Mouse (Mus musculus): ENCODE results near the gene Sdc4. TPM values are rescaled to one million over a fixed set of nuclear protein-coding genes. Genes with fewer than 3 reads are reported as not detected.

Gene Sdc4
- polyA plus RNA-seq (2014; fragmentation: Nextera tagmentation; extraction: Ambion mirVana) = 101 and 103 TPM in 2 replicates

DNA sequence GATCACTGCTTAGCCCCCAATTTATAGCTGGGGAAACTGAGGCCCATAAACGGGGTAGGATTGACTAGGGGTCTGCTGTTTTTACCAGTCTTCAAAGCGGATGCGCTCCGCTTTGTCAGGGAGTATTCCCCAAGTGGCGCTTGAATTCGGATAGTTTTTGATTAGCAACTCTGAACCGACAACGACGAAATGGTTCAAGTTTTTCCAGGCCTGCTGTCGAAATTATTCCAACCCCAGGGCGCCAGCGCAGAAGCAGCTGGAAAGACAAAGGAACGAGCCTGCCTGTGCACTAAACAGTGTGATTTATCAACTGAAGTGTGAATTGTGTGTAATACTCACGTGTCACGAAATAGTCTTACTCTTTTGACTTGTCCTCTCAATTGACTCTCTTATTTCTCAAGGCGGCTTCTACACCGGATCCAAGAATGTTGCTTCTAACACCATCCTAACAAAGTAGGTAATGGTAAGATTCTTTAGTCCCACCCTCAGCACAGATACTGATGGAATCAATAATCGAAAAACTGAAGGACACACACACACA lies at the start of gene Sdc4:
Gene Sdc4, minus strand, starts transcription at position 428 of the 541 bp plus-strand sequence.
- no peaks in the 10 kb centered on the region for H3K9me3 ChIP-seq (ENCODE audit: low read depth, low read length)
- H3K9ac ChIP-seq = peak within 1 kb of the TSS; percentile 80
- no peak for DNase-seq
- 0 out of 2 replicates have a peak, but pooled peaks have one; percentile 4 for ATAC-seq (ENCODE audit: insufficient read depth)
- H3K27me3 ChIP-seq (ENCODE audit: insufficient read depth, low read length) = no peaks in the 10 kb centered on the region
- peak within 1 kb of the TSS; percentile 70 for H3K4me3 ChIP-seq (ENCODE audit: low read depth, low read length)
- H3K27ac ChIP-seq (ENCODE audit: low read depth) = peak within 1 kb of the TSS; percentile 60; the same call in 1 of the 2 replicates
- peak within 1 kb of the TSS; percentile 87 for H3K4me2 ChIP-seq
- WGBS = 6% methylated on average over 18 of the region's 18 CpGs
- H3K36me3 ChIP-seq (ENCODE audit: insufficient read depth) = no peaks in the 10 kb centered on the region
- peaks cover 19% of the 10 kb centered on the region for H3K4me1 ChIP-seq (ENCODE audit: insufficient read depth)
- TF ChIP-seq CTCF (IDR thresholded peaks at IDR 0.05; ENCODE audit: low read depth) = no peak

DNA sequence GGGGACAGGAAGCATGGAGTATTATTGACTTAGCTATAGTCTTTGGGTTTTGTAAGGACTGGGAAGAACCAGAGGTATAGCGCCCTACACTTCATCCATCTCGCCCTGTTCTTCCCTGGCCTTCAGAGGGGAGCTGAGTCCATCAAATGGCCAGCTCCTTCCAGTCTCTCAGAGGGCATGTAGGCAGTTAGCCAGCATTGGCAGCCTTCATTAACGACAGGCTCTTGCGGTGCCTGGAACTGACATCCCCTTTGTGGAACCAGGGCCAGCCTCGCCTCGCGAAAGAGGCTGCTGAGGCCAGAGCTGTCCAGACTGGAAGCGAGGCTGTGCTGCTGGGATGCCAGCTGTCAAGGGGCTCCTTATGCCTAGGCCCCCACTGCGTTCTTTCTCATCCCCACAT lies 44.1 kb upstream of the Sdc4 start:
- H3K9ac ChIP-seq = no peak overlapping the region
- no peak for TF ChIP-seq CTCF (IDR thresholded peaks at IDR 0.05; ENCODE audit: low read depth)
- WGBS = 63% methylated on average over 9 of the region's 9 CpGs

DNA sequence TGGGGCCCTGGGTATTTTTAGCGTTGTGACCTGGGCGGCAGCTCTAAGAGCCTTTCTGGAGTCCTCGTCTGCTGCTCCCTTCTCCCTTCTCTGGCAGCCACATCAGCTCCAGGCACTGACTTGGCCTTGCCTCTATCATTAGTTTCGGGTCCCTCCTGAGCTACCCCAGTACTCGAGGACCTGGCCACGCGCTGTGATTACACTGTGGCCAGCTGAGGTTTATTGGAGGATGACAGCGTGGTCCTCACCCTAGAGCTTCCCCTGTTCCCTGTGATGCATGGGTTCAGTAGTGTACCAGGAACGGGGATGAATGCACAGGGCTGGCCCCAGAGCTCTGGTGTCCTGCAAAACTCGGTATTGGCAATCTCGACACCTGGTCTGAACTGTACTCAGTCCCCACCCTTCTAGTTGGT lies 43.4 kb upstream of the Sdc4 start:
- Histone ChIP-seq H3K36me3 (ENCODE audit: insufficient read depth) (peaks cover 3% of the 10 kb centered on the region; the same call in 1 of the 2 replicates), H3K27ac (ENCODE audit: low read depth) (no peak overlapping the region), H3K27me3 (ENCODE audit: insufficient read depth, low read length) (peaks cover 16% of the 10 kb centered on the region), H3K4me1 (ENCODE audit: insufficient read depth) (no peaks in the 10 kb centered on the region), H3K9me3 (ENCODE audit: low read depth, low read length) (no peaks in the 10 kb centered on the region), H3K9ac (peak overlapping the region; percentile 69), H3K4me3 (ENCODE audit: low read depth, low read length) (peak overlapping the region; percentile 72), H3K4me2 (peak overlapping the region; percentile 99)
- peak; percentile 49 for ATAC-seq (ENCODE audit: insufficient read depth)
- TF ChIP-seq CTCF (IDR thresholded peaks at IDR 0.05; ENCODE audit: low read depth) = no peak
- 9% methylated on average over 11 of the region's 11 CpGs for WGBS
- DNase-seq = no peak

More for the DNA sequence above, 44.1 kb upstream of the Sdc4 start:
- Histone ChIP-seq H3K4me1 (ENCODE audit: insufficient read depth) (no peaks in the 10 kb centered on the region), H3K36me3 (ENCODE audit: insufficient read depth) (peaks cover 3% of the 10 kb centered on the region; the same call in 1 of the 2 replicates), H3K4me2 (no peak overlapping the region), H3K4me3 (ENCODE audit: low read depth, low read length) (no peak overlapping the region), H3K27ac (ENCODE audit: low read depth) (no peak overlapping the region), H3K9me3 (ENCODE audit: low read depth, low read length) (no peaks in the 10 kb centered on the region), H3K27me3 (ENCODE audit: insufficient read depth, low read length) (peaks cover 16% of the 10 kb centered on the region)
- no peak for DNase-seq
- ATAC-seq (ENCODE audit: insufficient read depth) = no peak

GRCm38 (mm10) chr2:164486258-164487114 lies 42.8 kb upstream of the Sdc4 start:
- TF ChIP-seq CTCF (IDR thresholded peaks at IDR 0.05; ENCODE audit: low read depth) = no peak; the same call in 1 of the 2 replicates
- H3K4me3 ChIP-seq (ENCODE audit: low read depth, low read length) = peak overlapping the region; percentile 72
- no peak overlapping the region for H3K27ac ChIP-seq (ENCODE audit: low read depth)
- DNase-seq (peak; percentile 60), ATAC-seq (ENCODE audit: insufficient read depth) (peak; percentile 71)
- peaks cover 3% of the 10 kb centered on the region; the same call in 1 of the 2 replicates for H3K36me3 ChIP-seq (ENCODE audit: insufficient read depth)
- peaks cover 16% of the 10 kb centered on the region for H3K27me3 ChIP-seq (ENCODE audit: insufficient read depth, low read length)
- H3K4me1 ChIP-seq (ENCODE audit: insufficient read depth) = no peaks in the 10 kb centered on the region
- H3K9me3 ChIP-seq (ENCODE audit: low read depth, low read length) = no peaks in the 10 kb centered on the region
- peak overlapping the region; percentile 69 for H3K9ac ChIP-seq
- H3K4me2 ChIP-seq = peak overlapping the region; percentile 99
- WGBS = under 1% methylated on average over 80 of the region's 90 CpGs

- H3K27ac ChIP-seq (ENCODE audit: low read depth) = no peak within 1 kb of the TSS
- peaks cover 3% of the 10 kb centered on the region; the same call in 1 of the 2 replicates for H3K36me3 ChIP-seq (ENCODE audit: insufficient read depth)
- no peaks in the 10 kb centered on the region for H3K4me1 ChIP-seq (ENCODE audit: insufficient read depth)
- 2% methylated on average over 26 of the region's 26 CpGs for WGBS
- peak within 1 kb of the TSS; percentile 69 for H3K9ac ChIP-seq
- DNase-seq (peak; percentile 18), ATAC-seq (ENCODE audit: insufficient read depth) (peak; percentile 53)
- peak within 1 kb of the TSS; percentile 99 for H3K4me2 ChIP-seq
- H3K4me3 ChIP-seq (ENCODE audit: low read depth, low read length) = peak within 1 kb of the TSS; percentile 72
- H3K9me3 ChIP-seq (ENCODE audit: low read depth, low read length) = no peaks in the 10 kb centered on the region
- peaks cover 16% of the 10 kb centered on the region for H3K27me3 ChIP-seq (ENCODE audit: insufficient read depth, low read length)
- TF ChIP-seq CTCF (IDR thresholded peaks at IDR 0.05; ENCODE audit: low read depth) = no peak
Measured at GRCm38 (mm10) chr2:164485681-164486257, 42.1 kb upstream of the Sdc4 start, which contains the start of gene Dbndd2. Gene Dbndd2 (plus strand): TSS chr2:164486106.

- H3K27me3 ChIP-seq (ENCODE audit: insufficient read depth, low read length) = no peaks in the 10 kb centered on the region
- no peak within 1 kb of the TSS for H3K27ac ChIP-seq (ENCODE audit: low read depth)
- no peak within 1 kb of the TSS for H3K4me2 ChIP-seq
- H3K9ac ChIP-seq = no peak within 1 kb of the TSS
- 81% methylated on average over 6 of the region's 6 CpGs for WGBS
- 0 out of 2 replicates have a peak, but pooled peaks cover 4% of the 10 kb centered on the region for H3K36me3 ChIP-seq (ENCODE audit: insufficient read depth)
- DNase-seq (no peak), ATAC-seq (ENCODE audit: insufficient read depth) (no peak)
- H3K4me3 ChIP-seq (ENCODE audit: low read depth, low read length) = no peak within 1 kb of the TSS
- H3K9me3 ChIP-seq (ENCODE audit: low read depth, low read length) = no peaks in the 10 kb centered on the region
- H3K4me1 ChIP-seq (ENCODE audit: insufficient read depth) = no peaks in the 10 kb centered on the region
- no peak for TF ChIP-seq CTCF (IDR thresholded peaks at IDR 0.05; ENCODE audit: low read depth)
Measured at GRCm38 (mm10) chr2:164473624-164474023, 29.9 kb upstream of the Sdc4 start, which contains the start of gene Trp53tg5. Gene Trp53tg5 (minus strand): TSS chr2:164473724.

Measured in lung, embryonic 14.5 days (tissue).